Mouse (Mus musculus): Measurements from ENCODE around the gene Thy1.
A peak's percentile ranks its signal among the peaks of the same experiment; 100 is the strongest.

Thy1 gene

DNA sequence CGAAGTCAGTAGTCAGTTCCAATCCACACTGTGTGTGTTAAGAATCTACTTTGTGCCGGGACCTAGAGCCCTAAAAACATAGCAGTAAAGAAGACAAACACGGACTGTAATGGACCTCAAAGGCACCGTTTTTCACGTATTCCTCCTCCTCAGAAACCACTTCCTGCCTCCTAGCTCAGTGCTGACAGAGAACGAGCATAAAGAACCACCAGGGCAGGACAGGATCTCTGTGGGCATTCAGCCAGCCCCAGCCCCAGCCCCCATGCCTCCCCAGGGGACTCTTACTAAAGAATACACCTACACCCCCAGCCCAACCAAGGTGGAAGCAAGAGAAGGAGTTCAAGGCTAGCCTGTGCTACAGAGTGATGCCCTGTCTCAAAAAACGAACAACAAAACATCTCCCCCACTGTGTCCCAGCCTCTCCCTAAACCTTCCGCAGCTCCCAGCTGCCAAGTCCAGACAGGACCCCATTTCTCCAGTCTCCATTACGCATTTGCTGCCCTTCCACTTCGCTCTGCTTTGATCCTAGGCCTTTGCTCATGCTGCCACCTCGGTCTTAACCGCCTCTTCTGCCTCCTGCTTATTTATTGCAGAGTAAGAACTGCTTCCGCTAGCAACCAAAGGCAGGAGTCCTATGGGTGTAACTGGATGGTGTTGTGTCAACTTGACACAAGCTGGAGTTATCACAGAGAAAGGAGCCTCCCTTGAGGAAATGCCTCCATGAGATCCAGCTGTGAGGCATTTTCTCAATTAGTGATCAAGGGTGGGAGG lies 9.0 kb upstream of the Thy1 start:
- DNase-seq (ENCODE audit: low spot score), result no peak

DNA sequence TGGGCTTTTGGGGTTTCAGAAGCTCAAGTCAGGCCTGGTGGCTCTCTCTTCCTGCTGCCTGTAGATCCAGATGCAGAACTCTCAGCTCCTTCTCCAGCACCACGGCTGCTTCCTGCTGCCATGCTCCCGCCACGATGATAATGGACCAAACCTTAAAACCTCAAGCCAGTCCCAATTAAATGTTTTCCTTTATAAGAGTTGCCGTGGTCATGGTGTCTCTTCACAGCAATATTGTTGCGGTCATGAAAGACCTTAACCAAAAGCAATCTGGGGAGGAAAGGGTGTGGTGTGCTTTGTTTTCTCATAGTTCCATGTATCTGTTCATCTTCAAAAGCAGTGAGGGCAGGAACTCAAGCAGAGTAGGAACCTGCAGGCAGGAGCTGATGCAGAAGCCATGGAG lies 6.1 kb upstream of the Thy1 start:
- no peak for DNase-seq (ENCODE audit: low spot score)

DNA sequence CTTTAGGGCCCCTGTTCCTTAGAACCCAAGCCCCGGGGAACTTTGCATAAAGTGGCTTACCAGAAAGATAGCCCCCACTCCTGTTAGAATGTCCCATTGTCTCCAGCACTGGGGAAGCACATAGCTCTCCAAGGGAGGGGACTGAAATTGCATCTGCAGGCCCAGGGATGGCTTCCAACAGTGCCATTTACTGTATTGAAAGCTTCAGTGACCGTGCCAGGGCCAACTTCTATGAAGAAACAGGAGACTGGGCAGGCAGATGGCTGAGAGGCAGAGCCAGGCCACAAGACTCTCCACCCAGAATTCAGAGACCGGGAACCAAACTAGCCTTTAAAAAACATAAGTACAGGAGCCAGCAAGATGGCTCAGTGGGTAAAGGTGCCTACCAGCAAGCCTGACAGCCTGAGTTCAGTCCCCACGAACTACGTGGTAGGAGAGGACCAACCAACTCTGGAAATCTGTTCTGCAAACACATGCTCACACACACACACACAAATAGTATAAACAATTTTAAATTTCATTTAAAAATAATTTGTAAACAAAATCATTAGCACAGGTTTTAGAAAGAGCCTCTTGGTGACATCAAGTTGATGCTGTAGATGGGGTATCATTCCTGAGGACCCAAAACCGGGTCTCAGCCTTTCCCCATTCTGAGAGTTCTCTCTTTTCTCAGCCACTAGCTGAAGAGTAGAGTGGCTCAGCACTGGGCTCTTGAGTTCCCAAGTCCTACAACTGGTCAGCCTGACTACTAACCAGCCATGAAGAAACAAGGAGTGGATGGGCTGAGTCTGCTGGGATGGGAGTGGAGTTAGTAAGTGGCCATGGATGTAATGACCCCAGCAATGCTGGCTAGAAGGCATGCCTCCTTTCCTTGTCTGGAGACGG lies 1.4 kb upstream of the Thy1 start:
- DNase-seq (ENCODE audit: low spot score), result no peak

DNA sequence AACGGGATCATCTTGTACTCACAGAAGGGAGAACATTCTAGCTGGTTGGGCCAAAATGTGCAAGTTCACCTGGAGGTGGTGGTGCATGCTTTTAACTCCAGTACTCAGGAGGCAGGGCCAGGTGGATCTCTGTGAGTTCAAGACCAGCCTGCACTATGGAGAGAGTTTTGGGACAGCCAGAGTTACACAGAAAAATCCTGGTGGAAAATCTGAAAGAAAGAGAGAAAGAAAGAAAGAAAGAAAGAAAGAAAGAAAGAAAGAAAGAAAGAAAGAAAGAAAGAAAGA lies 846 bp upstream of the Thy1 start:
- DNase-seq (ENCODE audit: low spot score), result no peak

DNA sequence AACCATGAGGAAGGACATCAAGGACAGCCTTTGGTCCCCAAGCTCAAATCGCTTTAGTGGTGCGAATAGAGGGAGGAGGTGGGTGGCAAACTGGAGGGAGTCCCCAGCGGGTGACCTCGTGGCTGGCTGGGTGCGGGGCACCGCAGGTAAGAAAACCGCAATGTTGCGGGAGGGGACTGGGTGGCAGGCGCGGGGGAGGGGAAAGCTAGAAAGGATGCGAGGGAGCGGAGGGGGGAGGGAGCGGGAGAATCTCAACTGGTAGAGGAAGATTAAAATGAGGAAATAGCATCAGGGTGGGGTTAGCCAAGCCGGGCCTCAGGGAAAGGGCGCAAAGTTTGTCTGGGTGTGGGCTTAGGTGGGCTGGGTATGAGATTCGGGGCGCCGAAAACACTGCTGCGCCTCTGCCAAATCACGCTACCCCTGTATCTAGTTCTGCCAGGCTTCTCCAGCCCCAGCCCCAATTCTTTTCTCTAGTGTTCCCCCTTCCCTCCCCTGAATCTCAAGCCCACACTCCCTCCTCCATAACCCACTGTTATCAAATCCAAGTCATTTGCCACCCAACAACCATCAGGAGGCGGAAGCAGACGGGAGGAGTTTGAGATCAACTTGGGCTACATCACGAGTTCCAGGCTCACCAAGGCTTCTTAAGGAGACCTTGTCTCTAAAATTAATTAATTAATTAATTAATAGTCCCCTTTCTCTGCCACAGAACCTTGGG lies 683 bp downstream of the Thy1 start:
- DNase-seq (ENCODE audit: low spot score), result no peak

DNA sequence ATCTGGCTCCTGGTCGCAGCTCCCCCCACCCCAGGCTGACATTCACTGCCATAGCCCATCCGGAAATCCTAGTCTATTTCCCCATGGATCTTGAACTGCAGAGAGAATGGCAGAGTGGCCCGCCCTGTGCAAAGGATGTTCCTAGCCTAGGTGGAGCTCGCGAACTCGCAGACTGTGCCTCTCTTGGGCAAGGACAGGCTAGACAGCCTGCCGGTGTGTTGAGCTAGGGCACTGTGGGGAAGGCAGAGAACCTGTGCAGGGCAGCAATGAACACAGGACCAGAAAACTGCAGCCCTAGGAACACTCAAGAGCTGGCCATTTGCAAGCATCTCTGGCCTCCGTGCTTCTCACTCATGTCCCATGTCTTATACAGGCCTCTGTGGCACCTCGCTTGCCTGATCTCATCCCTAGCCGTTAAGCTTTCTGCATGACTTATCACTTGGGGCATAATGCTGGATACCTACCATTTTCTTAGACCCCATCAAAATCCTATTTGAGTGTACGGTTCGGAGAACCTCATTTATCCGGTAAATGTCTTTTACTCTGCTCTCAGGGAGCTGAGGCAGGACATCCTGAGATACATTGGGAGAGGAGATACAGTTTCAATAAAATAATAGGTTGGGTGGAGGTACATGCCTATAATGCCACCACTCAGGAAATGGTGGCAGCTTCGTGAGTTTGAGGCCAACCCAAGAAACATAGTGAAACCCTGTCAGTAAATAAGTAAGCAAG lies 1.4 kb downstream of the Thy1 start:
- peak; percentile 24 for DNase-seq (ENCODE audit: low spot score)

DNA sequence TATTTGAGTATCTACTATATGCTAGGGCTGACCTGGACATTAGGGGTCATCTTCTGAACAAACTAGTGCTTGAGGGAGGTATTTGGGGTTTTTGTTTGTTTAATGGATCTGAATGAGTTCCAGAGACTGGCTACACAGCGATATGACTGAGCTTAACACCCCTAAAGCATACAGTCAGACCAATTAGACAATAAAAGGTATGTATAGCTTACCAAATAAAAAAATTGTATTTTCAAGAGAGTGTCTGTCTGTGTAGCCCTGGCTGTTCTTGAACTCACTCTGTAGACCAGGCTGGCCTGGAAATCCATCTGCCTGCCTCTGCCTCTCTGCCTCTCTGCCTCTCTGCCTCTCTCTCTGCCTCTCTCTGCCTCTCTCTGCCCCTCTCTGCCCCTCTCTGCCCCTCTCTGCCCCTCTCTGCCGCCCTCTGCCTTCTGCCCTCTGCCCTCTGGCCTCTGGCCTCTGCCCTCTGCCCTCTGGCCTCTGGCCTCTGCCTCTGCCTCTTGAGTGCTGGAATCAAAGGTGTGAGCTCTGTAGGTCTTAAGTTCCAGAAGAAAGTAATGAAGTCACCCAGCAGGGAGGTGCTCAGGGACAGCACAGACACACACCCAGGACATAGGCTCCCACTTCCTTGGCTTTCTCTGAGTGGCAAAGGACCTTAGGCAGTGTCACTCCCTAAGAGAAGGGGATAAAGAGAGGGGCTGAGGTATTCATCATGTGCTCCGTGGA lies 2.1 kb downstream of the Thy1 start:
- no peak for DNase-seq (ENCODE audit: low spot score)

DNA sequence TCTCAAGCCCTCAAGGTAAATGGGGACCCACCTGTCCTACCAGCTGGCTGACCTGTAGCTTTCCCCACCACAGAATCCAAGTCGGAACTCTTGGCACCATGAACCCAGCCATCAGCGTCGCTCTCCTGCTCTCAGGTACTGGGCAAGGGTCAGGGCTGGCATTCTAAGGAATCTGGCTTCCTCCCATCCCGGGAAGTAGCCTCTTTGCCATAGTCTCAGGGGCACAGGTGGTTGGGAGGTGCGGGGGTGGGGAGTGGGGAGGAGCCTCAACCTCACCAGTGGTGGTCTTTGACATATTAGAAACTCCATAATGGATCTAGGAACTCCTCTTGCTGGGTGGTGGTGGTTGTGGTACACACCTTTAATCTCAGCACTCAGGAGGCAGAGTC lies 2.7 kb downstream of the Thy1 start:
- no peak for DNase-seq (ENCODE audit: low spot score)

DNA sequence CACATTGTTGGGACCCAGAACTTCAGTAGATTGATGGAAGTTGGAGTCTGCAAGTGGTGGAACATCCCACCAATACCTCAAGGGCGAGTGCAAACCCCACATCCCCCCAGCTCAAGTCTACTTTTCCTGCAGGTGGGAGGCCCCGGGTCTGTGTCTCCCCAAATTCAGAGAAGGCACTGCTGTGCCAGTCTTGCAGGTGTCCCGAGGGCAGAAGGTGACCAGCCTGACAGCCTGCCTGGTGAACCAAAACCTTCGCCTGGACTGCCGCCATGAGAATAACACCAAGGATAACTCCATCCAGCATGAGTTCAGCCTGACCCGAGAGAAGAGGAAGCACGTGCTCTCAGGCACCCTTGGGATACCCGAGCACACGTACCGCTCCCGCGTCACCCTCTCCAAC lies 3.2 kb downstream of the Thy1 start:
- DNase-seq (ENCODE audit: low spot score), result no peak

DNA sequence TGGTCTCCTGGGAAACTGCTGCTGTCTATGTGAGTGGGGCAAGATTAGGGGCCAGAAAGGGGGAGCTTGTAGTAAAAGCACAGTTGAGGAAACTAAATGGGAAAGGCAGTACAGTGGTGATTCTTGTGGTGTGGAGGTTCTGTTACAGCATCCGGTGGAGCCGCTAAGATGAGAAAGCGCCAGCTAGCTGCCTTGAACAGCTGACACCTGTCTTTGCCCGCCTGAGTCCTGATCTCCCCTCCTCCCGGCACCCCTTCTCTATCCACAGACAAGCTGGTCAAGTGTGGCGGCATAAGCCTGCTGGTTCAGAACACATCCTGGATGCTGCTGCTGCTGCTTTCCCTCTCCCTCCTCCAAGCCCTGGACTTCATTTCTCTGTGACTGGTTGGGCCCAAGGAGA lies 3.9 kb downstream of the Thy1 start:
- DNase-seq (ENCODE audit: low spot score), result no peak

DNA sequence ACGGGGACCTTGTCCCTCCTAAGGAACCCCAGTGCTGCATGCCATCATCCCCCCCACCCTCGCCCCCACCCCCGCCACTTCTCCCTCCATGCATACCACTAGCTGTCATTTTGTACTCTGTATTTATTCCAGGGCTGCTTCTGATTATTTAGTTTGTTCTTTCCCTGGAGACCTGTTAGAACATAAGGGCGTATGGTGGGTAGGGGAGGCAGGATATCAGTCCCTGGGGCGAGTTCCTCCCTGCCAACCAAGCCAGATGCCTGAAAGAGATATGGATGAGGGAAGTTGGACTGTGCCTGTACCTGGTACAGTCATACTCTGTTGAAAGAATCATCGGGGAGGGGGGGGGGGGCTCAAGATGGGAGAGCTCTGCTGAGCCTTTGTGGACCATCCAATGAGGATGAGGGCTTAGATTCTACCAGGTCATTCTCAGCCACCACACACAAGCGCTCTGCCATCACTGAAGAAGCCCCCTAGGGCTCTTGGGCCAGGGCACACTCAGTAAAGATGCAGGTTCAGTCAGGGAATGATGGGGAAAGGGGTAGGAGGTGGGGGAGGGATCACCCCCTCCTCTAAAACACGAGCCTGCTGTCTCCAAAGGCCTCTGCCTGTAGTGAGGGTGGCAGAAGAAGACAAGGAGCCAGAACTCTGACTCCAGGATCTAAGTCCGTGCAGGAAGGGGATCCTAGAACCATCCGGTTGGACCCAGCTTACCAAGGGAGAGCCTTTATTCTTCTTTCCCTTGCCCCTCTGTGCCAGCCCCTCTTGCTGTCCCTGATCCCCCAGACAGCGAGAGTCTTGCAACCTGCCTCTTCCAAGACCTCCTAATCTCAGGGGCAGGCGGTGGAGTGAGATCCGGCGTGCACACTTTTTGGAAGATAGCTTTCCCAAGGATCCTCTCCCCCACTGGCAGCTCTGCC lies 4.6 kb downstream of the Thy1 start:
- DNase-seq (ENCODE audit: low spot score), result no peak

DNA sequence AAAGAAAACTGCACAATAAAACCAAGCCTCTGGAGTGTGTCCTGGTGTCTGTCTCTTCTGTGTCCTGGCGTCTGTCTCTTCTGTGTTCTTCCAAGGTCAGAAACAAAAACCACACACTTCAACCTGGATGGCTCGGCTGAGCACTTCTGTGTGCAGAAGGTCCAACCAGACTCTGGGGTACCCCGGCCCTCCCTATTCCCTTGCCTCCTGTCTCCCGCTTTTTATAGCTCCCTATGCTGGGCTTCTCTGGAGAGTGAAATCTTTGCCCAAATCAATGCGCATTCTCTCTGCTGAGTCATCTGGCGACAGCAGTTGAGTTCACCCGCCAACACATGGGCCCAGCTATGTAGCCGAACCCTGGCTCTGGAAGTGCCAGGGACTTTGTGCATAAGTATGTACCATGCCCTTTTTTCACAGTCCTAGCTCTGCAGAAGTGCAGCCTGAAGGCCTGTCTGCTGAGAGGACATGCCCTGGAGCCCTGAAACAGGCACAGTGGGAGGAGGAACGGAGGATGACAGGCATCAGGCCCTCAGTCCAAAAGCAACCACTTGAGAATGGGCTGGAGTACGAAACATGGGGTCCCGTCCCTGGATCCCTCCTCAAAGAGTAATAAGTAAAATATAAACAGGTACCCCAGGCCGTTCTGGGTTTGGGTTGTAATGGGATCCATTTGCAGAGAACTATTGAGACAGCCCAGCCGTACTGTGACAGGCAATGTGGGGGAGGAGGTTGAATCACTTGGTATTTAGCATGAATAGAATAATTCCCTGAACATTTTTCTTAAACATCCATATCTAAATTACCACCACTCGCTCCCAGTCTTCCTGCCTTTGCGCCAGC lies 5.6 kb downstream of the Thy1 start:
- no peak for DNase-seq (ENCODE audit: low spot score)

DNA sequence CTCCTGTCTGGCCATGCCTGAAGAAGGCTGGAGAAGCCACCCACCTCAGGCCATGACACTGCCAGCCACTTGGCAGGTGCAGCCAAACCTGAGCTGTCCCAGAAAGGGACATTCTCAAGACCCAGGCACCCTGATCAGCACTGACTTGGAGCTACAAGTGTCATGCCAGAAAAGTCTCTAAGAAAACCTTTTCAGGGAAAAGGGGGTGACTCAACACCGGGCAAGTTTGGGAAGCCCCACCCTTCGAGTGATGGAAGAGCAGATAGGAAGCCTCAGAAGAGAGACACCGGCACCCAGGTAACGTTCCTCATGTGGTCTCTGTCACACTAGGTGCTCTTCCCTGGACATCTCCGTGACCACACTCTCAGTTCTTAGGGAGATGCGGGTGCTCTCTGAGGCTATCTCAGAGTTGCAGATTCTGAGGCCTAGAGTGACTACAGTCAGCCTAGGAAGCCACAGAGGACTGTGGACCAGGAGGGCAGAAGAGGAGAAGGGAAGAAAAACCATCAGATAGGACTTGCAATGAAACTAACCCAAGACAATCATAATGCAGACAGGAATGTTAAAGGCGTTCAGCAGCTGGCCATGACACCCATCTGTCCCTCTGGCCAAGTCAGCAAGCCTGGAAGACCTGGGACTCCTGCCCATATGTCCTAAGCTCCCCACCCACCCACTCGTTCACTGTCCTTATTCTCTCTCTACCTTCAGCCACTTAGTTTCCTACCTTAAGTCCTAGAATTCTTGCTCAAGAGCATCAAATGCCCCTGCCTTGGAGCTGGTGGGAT lies 6.4 kb downstream of the Thy1 start:
- no peak for DNase-seq (ENCODE audit: low spot score)

DNA sequence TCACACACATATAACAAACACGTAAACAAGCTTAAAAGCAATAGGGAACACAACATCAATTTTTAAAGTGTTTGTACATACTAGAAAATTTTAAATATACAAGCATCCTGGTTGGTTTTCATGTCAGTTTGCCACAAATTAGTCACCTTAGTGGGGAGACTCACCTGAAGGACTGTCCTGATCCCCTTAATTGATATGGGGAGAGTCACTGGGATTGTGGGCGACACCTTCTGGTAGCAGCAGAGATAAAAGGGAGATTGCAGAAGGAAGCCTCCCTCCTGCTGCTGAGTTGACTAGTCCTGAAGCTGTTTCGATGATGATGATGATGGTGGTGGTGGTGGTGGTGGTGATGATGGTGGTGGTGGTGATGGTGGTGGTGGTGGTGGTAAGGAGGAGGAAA lies 9.7 kb downstream of the Thy1 start:
- no peak for DNase-seq (ENCODE audit: low spot score)

DNA sequence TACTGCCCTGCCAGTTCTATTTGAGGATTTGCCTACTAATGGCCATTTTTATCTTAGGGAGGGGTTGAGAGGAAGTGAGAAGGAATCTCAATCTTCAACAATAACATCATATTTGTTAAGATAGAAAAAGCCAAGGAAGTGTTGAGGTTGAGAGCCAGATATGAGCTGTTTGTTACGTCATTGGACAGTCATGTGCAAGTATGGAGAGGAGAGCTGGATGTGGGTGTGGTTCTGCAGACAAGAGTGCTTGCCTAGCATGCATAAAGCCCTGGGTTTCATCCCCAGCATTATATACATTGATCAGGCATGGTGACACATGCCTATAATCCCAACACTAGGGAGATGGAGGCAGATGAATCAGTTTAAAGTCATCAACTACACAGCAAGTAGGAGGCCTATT lies 10.8 kb downstream of the Thy1 start:
- DNase-seq (ENCODE audit: low spot score), result no peak

DNA sequence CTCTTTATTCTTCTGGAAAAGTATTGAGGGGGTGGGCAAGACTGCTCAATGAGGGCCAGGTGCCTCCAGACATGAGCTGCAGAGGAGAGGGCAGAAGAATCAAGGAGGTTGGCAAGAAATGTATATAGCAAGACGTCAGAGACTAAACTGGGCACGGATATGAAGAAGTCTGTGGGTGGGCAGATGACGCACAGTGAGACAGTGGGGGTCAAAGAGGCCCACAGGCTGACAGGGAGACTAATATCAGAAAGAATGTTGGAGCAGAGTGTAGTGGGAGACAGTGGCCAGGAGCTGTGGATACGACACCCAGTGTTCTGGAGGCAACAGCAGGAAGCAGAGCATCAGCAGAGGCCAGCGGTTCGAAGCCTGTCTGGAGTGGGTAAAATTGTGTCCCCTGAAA lies 15.4 kb downstream of the Thy1 start:
- no peak for DNase-seq (ENCODE audit: low spot score)

DNA sequence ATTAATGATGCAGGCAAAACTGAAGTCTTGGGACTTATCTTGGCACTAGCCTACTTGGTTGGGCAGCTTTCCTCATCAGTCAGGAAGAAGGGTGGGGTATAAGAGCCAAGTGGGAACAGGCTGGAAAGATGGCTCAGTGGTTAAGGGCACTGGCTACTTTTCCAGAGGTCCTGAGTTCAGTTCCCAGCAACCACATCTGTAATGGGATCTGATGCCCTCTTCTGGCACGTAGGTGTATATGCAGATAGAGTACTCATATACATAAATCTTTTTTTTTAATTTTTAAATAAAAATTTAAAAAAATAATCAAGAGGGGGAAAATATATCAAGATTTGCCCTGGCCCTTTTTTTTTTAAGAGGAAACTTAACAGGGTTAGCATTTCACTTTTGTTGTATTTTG lies 22.0 kb downstream of the Thy1 start:
- DNase-seq (ENCODE audit: low spot score), result no peak

DNA sequence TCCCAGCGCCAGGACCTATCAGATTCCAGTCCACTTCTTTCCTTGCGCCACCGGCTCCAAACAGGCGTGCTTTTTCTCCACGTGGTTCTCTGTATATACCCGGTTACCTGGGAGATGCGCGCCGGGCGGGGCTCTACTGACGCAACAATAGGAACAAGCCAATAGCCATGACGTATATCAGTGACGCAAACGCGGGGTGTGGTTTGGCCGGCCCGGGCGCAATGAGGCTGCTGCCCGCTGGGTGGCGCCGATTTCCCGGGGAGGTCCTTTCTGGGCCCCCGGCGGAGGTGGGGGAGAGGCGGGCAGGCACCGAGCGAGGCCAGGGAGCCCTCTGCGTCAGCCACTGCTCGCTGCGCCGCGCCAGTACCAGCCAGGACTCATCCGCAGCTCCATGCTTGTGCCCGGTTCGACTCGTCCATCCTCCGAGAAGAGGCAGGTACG lies 23.6 kb downstream of the Thy1 start, which contains the start of gene Usp2:
Gene Usp2, plus strand, starts transcription at position 237 of the 441 bp plus-strand sequence.
- peak; percentile 98 for DNase-seq (ENCODE audit: low spot score)
